Mouse (Mus musculus) hindbrain, embryonic 14.5 days (tissue): ENCODE data around the gene Rpp14. TPM values are rescaled to one million over a fixed set of nuclear protein-coding genes. Genes with fewer than 3 reads are reported as not detected.
A peak's percentile ranks its signal among the peaks of the same experiment; 100 is the strongest.

Source experiments
- ATAC-seq: fragments of 200-750 bp; cut with Nextera tagmentation; 2 replicates; pipeline ENCODE4 v1.8.0; 2017; ENCODE audit warnings: moderate number of reproducible peaks, mild to moderate bottlenecking, moderate TSS enrichment, moderate library complexity; ENCODE audit not compliant: low FRiP score
- DNase-seq: peaks from one replicate; pipeline ENCODE4 v3.0.0-alpha.2; 2015; ENCODE audit warnings: low spot score
- H3K27ac ChIP-seq: fragments of 300-500 bp; sonication (generic); 2 replicates; pipeline ENCODE4 v1.5.1; 2014; ENCODE audit warnings: mild to moderate bottlenecking, moderate library complexity
- H3K27me3 ChIP-seq: fragments of 300-500 bp; sonication (generic); 2 replicates; pipeline ENCODE4 v1.6.1; 2014; ENCODE audit warnings: mild to moderate bottlenecking, low read length, mixed read lengths; ENCODE audit not compliant: control insufficient read depth, insufficient read depth
- H3K36me3 ChIP-seq: fragments of 300-500 bp; sonication (generic); replicated peaks from 2 replicates; pipeline ENCODE4 v1.6.1; 2014; ENCODE audit not compliant: control insufficient read depth, insufficient read depth
- H3K4me1 ChIP-seq: fragments of 300-500 bp; sonication (generic); replicated peaks from 2 replicates; pipeline ENCODE4 v1.6.1; 2014; ENCODE audit warnings: antibody characterized with exemption, low read length, mixed read lengths; ENCODE audit not compliant: control insufficient read depth, insufficient read depth
- H3K4me2 ChIP-seq: fragments of 300-500 bp; sonication (generic); replicated peaks from 2 replicates; pipeline ENCODE4 v1.6.1; 2014; ENCODE audit warnings: mild to moderate bottlenecking, moderate library complexity
- H3K4me3 ChIP-seq: fragments of 300-500 bp; sonication (generic); replicated peaks from 2 replicates; pipeline ENCODE4 v1.5.1; 2014; ENCODE audit warnings: mild to moderate bottlenecking, low read length
- H3K9ac ChIP-seq: fragments of 300-500 bp; sonication (generic); 2 replicates; pipeline ENCODE4 v1.6.1; 2014
- H3K9me3 ChIP-seq: fragments of 300-500 bp; sonication (generic); 2 replicates; pipeline ENCODE4 v1.6.1; 2016; ENCODE audit warnings: low read length; ENCODE audit not compliant: control insufficient read depth
- WGBS: fragments of 180-500 bp; shearing (Covaris S2); extraction: QIAGEN DNeasy Blood & Tissue Kit; methylation state at CpG from one replicate; pipeline ENCODE4 v1.1.7; 2014; 5-methylcytosine and 5-hydroxymethylcytosine counted together
- polyA plus RNA-seq: library from polyadenylated mRNA; unstranded; fragments of >200 nt; fragmentation: Nextera tagmentation; extraction: Ambion mirVana; gene quantifications from 2 replicates; pipeline ENCODE4 v1.2.1, GENCODE M21; 2014

Gene Rpp14
- polyA plus RNA-seq, 1 experiment from 2014 or later = 45.0 TPM

GRCm38 (mm10) chr14:8082949-8083348 is 2.8 kb downstream of the Rpp14 start:
- Histone ChIP-seq H3K9me3 (no peaks in the 10 kb centered on the region), H3K36me3 (peaks cover 44% of the 10 kb centered on the region), H3K27me3 (no peaks in the 10 kb centered on the region), H3K4me1 (peaks cover 14% of the 10 kb centered on the region), H3K4me3 (no peak overlapping the region), H3K27ac (no peak overlapping the region), H3K9ac (no peak overlapping the region), H3K4me2 (no peak overlapping the region)
- no peak for ATAC-seq
- 94% methylated on average over 1 of the region's 1 CpGs for WGBS
- no peak for DNase-seq

GRCm38 (mm10) chr14:8089016-8089415 is 8.8 kb downstream of the Rpp14 start:
- ATAC-seq (no peak), DNase-seq (no peak)
- 90% methylated on average over 2 of the region's 2 CpGs for WGBS
- peaks cover 76% of the 10 kb centered on the region for H3K36me3 ChIP-seq
- no peaks in the 10 kb centered on the region for H3K9me3 ChIP-seq
- no peaks in the 10 kb centered on the region for H3K4me1 ChIP-seq
- H3K27ac ChIP-seq = no peak overlapping the region
- H3K27me3 ChIP-seq = no peaks in the 10 kb centered on the region
- H3K4me2 ChIP-seq = no peak overlapping the region
- H3K4me3 ChIP-seq = no peak overlapping the region
- no peak overlapping the region for H3K9ac ChIP-seq

GRCm38 (mm10) chr14:8092573-8092972 is 12.4 kb downstream of the Rpp14 start:
- Histone ChIP-seq H3K27ac (no peak overlapping the region), H3K4me1 (peaks cover 2% of the 10 kb centered on the region; the same call in 1 of the 2 replicates), H3K9me3 (no peaks in the 10 kb centered on the region), H3K36me3 (peaks cover 41% of the 10 kb centered on the region), H3K27me3 (no peaks in the 10 kb centered on the region), H3K9ac (no peak overlapping the region), H3K4me3 (no peak overlapping the region), H3K4me2 (no peak overlapping the region)
- ATAC-seq = peak; percentile 55; the same call in 1 of the 2 replicates
- peak; percentile 85 for DNase-seq
- 87% methylated on average over 2 of the region's 2 CpGs for WGBS

- peaks cover 35% of the 10 kb centered on the region for H3K36me3 ChIP-seq
- H3K4me3 ChIP-seq = no peak overlapping the region
- DNase-seq (no peak), ATAC-seq (no peak)
- H3K27ac ChIP-seq = no peak overlapping the region
- no peak overlapping the region for H3K9ac ChIP-seq
- H3K4me2 ChIP-seq = no peak overlapping the region
- WGBS = 40% methylated on average over 5 of the region's 5 CpGs
- H3K9me3 ChIP-seq = no peaks in the 10 kb centered on the region
- peaks cover 5% of the 10 kb centered on the region; the same call in 1 of the 2 replicates for H3K4me1 ChIP-seq
- no peaks in the 10 kb centered on the region for H3K27me3 ChIP-seq
Measured at GRCm38 (mm10) chr14:8093427-8093826, 13.3 kb downstream of the Rpp14 start.

- no peaks in the 10 kb centered on the region for H3K27me3 ChIP-seq
- H3K9me3 ChIP-seq = no peaks in the 10 kb centered on the region
- no peak overlapping the region for H3K4me2 ChIP-seq
- H3K27ac ChIP-seq = no peak overlapping the region
- 82% methylated on average over 3 of the region's 3 CpGs for WGBS
- no peak overlapping the region for H3K9ac ChIP-seq
- ATAC-seq (no peak), DNase-seq (no peak)
- no peak overlapping the region for H3K4me3 ChIP-seq
- peaks cover 17% of the 10 kb centered on the region for H3K4me1 ChIP-seq
- H3K36me3 ChIP-seq = peaks cover 19% of the 10 kb centered on the region
Measured at GRCm38 (mm10) chr14:8094931-8095561, 14.9 kb downstream of the Rpp14 start.

- Histone ChIP-seq H3K27ac (no peak overlapping the region), H3K4me2 (no peak overlapping the region), H3K4me1 (peaks cover 19% of the 10 kb centered on the region), H3K4me3 (no peak overlapping the region), H3K9ac (no peak overlapping the region), H3K27me3 (no peaks in the 10 kb centered on the region), H3K36me3 (peaks cover 14% of the 10 kb centered on the region; the same call in 1 of the 2 replicates), H3K9me3 (no peaks in the 10 kb centered on the region)
- WGBS = 75% methylated on average over 7 of the region's 7 CpGs
- DNase-seq = no peak
- ATAC-seq = no peak
Measured at GRCm38 (mm10) chr14:8095562-8095950, 15.4 kb downstream of the Rpp14 start.

- H3K4me2 ChIP-seq = peak within 1 kb of the TSS; percentile 79
- peak within 1 kb of the TSS; percentile 91 for H3K4me3 ChIP-seq
- WGBS = under 1% methylated on average over 62 of the region's 89 CpGs
- no peaks in the 10 kb centered on the region for H3K9me3 ChIP-seq
- H3K9ac ChIP-seq = peak within 1 kb of the TSS; percentile 92
- DNase-seq (peak; percentile 90), ATAC-seq (peak; percentile 93)
- peaks cover 25% of the 10 kb centered on the region for H3K4me1 ChIP-seq
- no peaks in the 10 kb centered on the region for H3K36me3 ChIP-seq
- H3K27ac ChIP-seq = peak within 1 kb of the TSS; percentile 77
- H3K27me3 ChIP-seq = no peaks in the 10 kb centered on the region
Measured at GRCm38 (mm10) chr14:8097978-8098686, 18.0 kb downstream of the Rpp14 start, which contains the start of gene Pxk. Gene Pxk, plus strand, starts transcription at chr14:8098211.

GRCm38 (mm10) chr14:8098687-8098995 is 18.5 kb downstream of the Rpp14 start:
- Histone ChIP-seq H3K27me3 (no peaks in the 10 kb centered on the region), H3K9ac (peak overlapping the region; percentile 92), H3K4me1 (peaks cover 30% of the 10 kb centered on the region), H3K9me3 (no peaks in the 10 kb centered on the region), H3K4me3 (peak overlapping the region; percentile 91), H3K4me2 (peak overlapping the region; percentile 79), H3K27ac (peak overlapping the region; percentile 77), H3K36me3 (no peaks in the 10 kb centered on the region)
- ATAC-seq = peak; percentile 13; the same call in 1 of the 2 replicates
- 0% methylated on average over 5 of the region's 5 CpGs for WGBS
- no peak for DNase-seq

- Histone ChIP-seq H3K36me3 (no peaks in the 10 kb centered on the region), H3K4me2 (peak overlapping the region; percentile 79), H3K4me1 (peaks cover 34% of the 10 kb centered on the region), H3K9me3 (no peaks in the 10 kb centered on the region), H3K27ac (no peak overlapping the region), H3K9ac (peak overlapping the region; percentile 92), H3K4me3 (peak overlapping the region; percentile 91), H3K27me3 (no peaks in the 10 kb centered on the region)
- ATAC-seq = no peak
- 70% methylated on average over 10 of the region's 10 CpGs for WGBS
- DNase-seq = no peak
Measured at GRCm38 (mm10) chr14:8099561-8100021, 19.4 kb downstream of the Rpp14 start.
